Mouse (Mus musculus) spleen, postnatal 36 days (tissue): ENCODE data around the gene Mfap3.

ENCODE experiments used
- DNase-seq, 2 experiments: peaks; one replicate each; pipeline ENCODE4 v3.0.0; 2022; ENCODE audit warnings: low spot score in 2 of 2, mixed read lengths in 1 of 2

Mfap3 gene

DNA sequence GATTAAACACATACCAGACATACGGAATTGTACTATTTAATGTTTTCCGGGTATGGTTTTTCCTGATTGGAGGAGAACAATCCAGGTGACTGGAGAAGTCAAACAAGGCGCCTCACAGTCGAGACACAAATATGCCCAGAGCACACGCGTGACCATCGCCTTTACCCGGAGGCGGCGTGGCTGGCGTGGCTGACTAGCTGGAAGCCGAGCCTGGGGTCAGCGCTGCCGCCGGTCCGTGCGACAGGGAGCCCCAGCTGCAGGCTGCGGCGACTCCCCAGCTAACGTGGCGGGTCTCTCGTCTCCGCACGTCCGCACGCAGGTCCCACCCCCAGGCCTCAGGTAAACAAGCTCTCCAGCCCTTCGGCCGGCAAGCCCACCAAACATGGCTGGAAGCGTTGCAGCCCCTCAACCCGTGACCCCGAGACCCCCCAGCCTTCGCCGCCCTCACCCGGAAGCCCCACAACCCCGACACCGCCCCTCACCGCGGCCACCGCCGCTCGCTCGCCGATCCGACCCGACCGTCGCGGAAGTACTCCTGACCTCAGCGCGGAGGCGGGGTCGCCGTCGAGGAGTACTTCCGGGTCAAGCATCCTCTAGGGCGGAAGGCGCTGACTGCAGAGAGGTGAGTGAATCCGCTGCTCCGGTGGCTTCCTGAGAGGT lies at the start of gene Mfap3, which contains the start of gene Fam114a2:
Gene Mfap3, plus strand, starts transcription at position 574 of the 660 bp plus-strand sequence.
Gene Fam114a2, minus strand, starts transcription at position 527 of the 660 bp plus-strand sequence.
- peak; percentile 90 to 94 for DNase-seq

DNA sequence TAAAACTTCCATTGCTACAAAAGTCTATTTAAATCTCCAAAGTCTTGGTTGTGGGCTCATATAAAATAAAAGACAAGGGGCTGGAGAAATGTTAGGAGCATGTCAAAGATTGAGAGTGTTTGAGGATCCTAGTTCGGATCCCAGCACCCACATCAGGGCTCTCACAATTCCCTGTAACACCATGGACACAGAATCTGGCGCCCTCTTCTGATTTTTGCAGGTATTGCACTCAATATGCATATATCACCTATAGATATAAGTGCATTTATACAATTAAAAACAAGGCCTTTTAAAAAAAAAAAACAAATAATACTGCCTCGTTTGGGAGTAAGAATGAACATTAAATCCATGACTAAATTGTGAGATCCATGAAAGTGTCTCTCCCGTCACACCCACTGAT lies 49.8 kb upstream of the Mfap3 start:
- DNase-seq: no peak

- DNase-seq: no peak
Measured at GRCm38 (mm10) chr11:57470056-57470455, 48.4 kb upstream of the Mfap3 start.

- DNase-seq: no peak
Measured at GRCm38 (mm10) chr11:57470979-57471378, 47.5 kb upstream of the Mfap3 start.

DNA sequence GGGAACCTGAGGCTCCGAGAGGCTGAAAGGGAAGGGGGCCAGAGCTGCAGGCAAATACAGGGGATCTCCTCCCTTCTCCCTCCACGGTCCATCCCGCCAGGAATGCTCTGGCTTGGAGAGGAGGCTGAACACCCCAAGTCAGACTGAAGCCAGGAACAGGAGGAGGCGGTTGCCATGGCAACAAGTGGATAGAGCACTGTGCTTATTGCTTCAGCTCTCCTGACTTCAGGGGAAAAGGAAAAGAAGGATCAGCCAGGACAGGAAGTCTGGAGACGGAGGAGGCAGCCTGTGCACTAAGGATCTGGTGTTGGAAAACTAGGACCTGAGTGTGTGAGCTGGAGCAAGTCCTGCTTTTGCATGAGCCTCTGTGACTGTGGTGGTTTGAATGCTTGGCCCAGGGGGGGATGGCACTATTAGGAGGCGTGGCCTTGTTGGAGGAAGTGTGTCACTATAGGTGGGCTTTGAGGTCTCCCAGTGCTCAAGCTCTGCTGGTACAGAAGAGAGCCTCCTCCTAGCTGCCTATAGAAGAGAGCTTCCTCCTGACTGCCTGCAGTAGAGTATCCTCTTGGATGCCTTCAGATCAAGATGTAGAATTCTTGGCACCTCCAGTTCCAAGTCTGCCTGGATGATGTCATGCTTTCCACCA lies 44.0 kb upstream of the Mfap3 start:
- no peak for DNase-seq

DNA sequence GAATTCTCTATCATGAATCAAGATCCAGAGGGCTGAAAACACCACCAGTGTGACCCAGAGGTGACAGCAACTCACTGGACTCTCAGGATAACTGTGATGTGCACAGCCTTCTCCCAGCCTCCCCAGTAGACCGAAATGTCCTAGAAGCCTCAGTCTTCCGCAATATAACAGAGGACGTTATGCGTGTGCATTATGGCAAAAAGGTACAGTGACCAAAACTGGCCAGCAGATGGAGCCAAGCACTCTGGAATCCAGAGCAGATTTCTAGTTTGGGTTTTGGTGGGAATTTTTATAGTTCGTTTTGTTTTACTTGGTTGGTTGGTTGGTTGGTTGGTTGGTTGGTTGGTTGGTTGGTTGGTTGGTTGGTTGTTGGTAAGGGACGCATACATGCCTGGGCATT lies 43.3 kb upstream of the Mfap3 start:
- no peak for DNase-seq

DNA sequence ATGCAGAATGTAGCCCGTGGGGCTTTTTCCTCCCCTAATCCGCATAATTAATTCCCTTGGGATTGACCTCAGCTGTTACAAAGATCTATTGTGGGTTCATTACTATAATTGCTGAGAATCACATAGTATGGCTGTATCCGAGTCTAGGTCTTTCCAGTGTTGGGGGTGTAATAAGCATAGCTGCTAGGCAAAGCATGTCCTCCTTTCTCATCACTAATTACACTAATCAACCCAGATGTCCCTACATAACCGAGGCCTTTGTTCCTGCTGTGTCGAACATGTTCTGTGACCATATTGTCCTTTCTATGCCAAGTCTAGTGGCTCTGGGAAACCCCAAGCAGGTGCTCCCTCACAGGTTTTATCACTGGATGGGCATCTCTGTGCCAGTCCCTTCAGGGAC lies 40.4 kb upstream of the Mfap3 start:
- no peak for DNase-seq

DNA sequence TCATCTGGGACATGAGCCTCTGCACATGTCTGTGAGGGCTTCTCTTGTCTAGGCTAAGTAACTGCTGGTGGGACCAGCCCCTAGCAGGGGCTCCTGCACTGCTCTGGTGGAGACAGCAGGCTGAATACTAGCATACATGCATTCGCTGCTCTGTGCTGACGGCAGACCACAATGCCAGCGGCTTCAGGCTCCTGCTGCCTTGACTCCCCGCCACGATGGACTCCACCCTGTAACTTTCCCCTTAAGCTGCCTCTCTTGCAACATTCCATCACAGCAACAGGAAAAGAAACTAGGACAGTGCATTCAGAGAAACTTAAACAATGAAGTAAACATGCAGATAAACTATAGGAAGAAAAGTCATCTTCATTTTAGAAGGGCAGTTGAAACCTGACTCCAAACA lies 30.0 kb upstream of the Mfap3 start:
- no peak for DNase-seq

- DNase-seq: no peak
Measured at GRCm38 (mm10) chr11:57496462-57497039, 21.9 kb upstream of the Mfap3 start.

- DNase-seq: no peak
Measured at GRCm38 (mm10) chr11:57497701-57498100, 20.8 kb upstream of the Mfap3 start.

GRCm38 (mm10) chr11:57498215-57498614 lies 20.2 kb upstream of the Mfap3 start:
- no peak for DNase-seq

DNA sequence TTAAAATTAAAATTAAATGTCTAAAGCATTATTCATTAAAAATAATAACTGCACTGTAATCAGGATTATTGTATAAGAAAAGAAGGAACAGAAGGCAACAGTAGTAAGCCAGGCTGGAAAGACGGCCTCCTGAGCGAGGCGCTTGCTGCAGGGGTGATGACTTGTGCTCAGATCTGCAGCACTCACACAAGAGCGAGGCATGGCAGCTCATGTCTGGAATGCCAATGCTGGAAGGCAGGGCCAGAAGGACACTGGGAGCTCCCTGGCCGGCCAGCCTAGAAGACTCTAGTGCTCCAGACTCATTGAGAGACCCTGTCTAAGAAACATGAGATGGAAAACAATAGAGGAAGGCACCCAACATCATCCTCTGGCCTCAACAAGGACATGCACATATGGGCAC lies 15.3 kb upstream of the Mfap3 start:
- DNase-seq: no peak

DNA sequence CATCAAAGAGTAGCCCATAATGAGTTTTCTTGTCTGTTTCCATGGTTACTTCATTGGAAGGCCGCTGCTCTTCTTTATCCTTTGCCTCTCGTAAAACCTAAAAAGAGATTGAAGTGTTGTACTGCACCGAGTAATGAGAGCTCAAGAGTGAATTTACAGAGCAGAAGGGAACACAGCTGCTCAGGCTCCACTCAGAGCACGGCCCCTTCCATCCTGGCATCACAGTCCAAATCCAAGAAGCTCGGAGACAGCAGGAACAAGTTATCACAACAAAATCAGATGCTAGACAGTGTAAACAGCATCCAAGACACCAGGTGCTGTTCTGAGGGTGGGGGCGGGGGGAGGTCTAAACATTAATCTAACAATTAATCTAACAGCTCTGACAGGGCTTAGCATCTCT lies 11.6 kb upstream of the Mfap3 start:
- DNase-seq: no peak

- no peak for DNase-seq
Measured at GRCm38 (mm10) chr11:57515218-57515617, 3.2 kb upstream of the Mfap3 start.

- DNase-seq: no peak
Measured at GRCm38 (mm10) chr11:57516946-57517441, 1.5 kb upstream of the Mfap3 start.

- DNase-seq: no peak
Measured at GRCm38 (mm10) chr11:57518751-57519148, 286 bp downstream of the Mfap3 start.

DNA sequence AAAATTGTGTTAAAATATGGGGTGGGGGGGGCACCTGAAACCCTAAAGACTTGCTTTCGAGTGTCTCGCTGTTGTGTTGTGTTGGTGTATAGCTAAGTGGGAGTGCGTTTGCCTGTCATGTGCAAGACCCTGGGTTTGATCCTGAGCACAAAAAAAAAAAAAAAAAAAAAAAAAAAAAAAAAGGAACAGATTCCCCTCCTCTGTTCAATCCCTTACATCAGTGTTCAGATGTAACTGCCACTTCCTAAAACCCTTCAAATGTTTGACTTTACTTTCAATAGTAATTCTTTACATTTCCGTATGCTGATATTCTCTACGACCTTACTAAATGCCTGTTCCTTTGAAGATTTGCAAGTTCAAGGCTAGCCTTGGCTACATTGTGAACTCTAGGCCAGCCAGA lies 840 bp downstream of the Mfap3 start:
- no peak for DNase-seq

DNA sequence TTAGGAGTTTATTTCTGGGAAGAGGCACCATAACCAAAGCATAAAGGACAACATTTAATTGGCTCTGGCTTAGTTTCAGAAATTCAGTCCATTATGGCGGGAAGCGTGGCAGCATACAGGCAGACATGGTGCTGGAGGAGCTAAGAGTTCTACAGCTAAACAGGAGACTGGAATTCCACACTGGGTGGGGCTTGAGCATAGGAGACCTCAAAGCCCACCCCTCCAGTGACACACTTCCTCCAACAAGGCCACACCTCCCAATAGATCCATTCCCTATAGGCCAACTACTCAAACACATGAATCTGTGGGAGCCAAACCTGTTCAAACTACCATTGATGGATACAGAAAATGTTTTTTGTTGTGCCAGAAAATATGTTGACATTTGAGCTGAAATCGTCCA lies 2.7 kb downstream of the Mfap3 start:
- DNase-seq: no peak

DNA sequence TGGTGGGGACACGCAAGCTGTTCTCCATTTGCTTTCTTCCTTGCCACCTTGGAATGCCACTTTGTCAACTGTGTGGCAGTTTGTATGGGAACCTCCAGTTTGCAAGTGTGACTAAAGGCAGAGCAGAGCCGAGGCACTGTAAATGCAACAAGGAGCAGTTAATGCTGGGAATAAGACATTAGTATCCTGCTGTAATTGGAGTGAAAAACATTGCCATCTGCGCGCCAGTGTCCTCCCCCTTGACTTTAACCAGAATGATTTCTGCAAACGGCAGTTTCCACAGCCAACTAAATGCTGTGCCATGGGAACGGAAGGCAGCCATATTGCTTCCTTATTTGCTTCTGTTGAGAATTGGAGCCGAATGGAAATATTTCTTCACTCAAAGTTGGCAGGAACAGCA lies 3.6 kb downstream of the Mfap3 start:
- no peak for DNase-seq

GRCm38 (mm10) chr11:57523418-57523817 lies 5.0 kb downstream of the Mfap3 start:
- DNase-seq: no peak

GRCm38 (mm10) chr11:57524597-57524996 lies 6.1 kb downstream of the Mfap3 start:
- DNase-seq: no peak

- no peak for DNase-seq
Measured at GRCm38 (mm10) chr11:57525900-57526299, 7.4 kb downstream of the Mfap3 start.

- DNase-seq: no peak
Measured at GRCm38 (mm10) chr11:57527506-57527905, 9.0 kb downstream of the Mfap3 start.
